Mouse (Mus musculus) forebrain, embryonic 14.5 days (tissue): ENCODE measurements around the gene Bcas3. TPM values are rescaled to one million over a fixed set of nuclear protein-coding genes. Genes with fewer than 3 reads are reported as not detected.

ENCODE experiments used
- ATAC-seq: fragments of 200-750 bp; cut with Nextera tagmentation; 2 replicates; pipeline ENCODE4 v1.8.0; 2017; ENCODE audit warnings: mild to moderate bottlenecking, moderate library complexity
- DNase-seq: peaks from one replicate; pipeline ENCODE4 v3.0.0-alpha.2; 2015; ENCODE audit warnings: low spot score
- H3K27ac ChIP-seq: fragments of 300-500 bp; sonication (generic); 2 replicates; pipeline ENCODE4 v1.5.1; 2014; ENCODE audit warnings: low read depth, mild to moderate bottlenecking, control low read depth, low read length, moderate library complexity
- H3K27me3 ChIP-seq: fragments of 300-500 bp; sonication (generic); replicated peaks from 2 replicates; pipeline ENCODE4 v1.6.1; 2014; ENCODE audit warnings: low read length, control low read depth, mixed read lengths; ENCODE audit not compliant: control insufficient read depth, insufficient read depth
- H3K36me3 ChIP-seq: fragments of 300-500 bp; sonication (generic); 2 replicates; pipeline ENCODE4 v1.6.1; 2014; ENCODE audit warnings: low read length, control low read depth; ENCODE audit not compliant: control insufficient read depth, insufficient read depth
- H3K4me1 ChIP-seq: fragments of 300-500 bp; sonication (generic); 2 replicates; pipeline ENCODE4 v1.6.1; 2014; ENCODE audit warnings: antibody characterized with exemption, low read length, control low read depth; ENCODE audit not compliant: control insufficient read depth, insufficient read depth
- H3K4me2 ChIP-seq: fragments of 300-500 bp; sonication (generic); 2 replicates; pipeline ENCODE4 v1.6.1; 2014; ENCODE audit warnings: mild to moderate bottlenecking, control low read depth, low read length
- H3K4me3 ChIP-seq: fragments of 300-500 bp; sonication (generic); 2 replicates; pipeline ENCODE4 v1.5.1; 2014; ENCODE audit warnings: low read depth, low read length, control low read depth
- H3K9ac ChIP-seq: fragments of 300-500 bp; sonication (generic); 2 replicates; pipeline ENCODE4 v1.6.1; 2014; ENCODE audit warnings: mild to moderate bottlenecking, low read length, control low read depth, moderate library complexity
- H3K9me3 ChIP-seq: fragments of 300-500 bp; sonication (generic); replicated peaks from 2 replicates; pipeline ENCODE4 v1.6.1; 2016; ENCODE audit warnings: low read length, control low read depth, mixed read lengths; ENCODE audit not compliant: control insufficient read depth
- WGBS: fragments of 180-500 bp; shearing (Covaris S2); extraction: QIAGEN DNeasy Blood & Tissue Kit; methylation state at CpG from one replicate; pipeline ENCODE4 v1.1.7; 2014; 5-methylcytosine and 5-hydroxymethylcytosine counted together
- polyA plus RNA-seq: library from polyadenylated mRNA; unstranded; fragments of >200 nt; fragmentation: Nextera tagmentation; extraction: Ambion mirVana; gene quantifications from 2 replicates; pipeline ENCODE4 v1.2.1, GENCODE M21; 2014

Bcas3 gene
- polyA plus RNA-seq, 1 experiment from 2014 or later, result 27.5 TPM

GRCm38 (mm10) chr11:85838424-85839257 lies 485.7 kb downstream of the Bcas3 start:
- DNase-seq (no peak), ATAC-seq (no peak)
- H3K9ac ChIP-seq, result no peak overlapping the region
- no peaks in the 10 kb centered on the region for H3K9me3 ChIP-seq
- no peak overlapping the region for H3K27ac ChIP-seq
- 3% methylated on average over 20 of the region's 20 CpGs for WGBS
- H3K4me3 ChIP-seq, result 0 out of 2 replicates have a peak overlapping the region, but pooled peaks have one; percentile 10
- peaks cover 95% of the 10 kb centered on the region for H3K27me3 ChIP-seq
- H3K4me2 ChIP-seq, result no peak overlapping the region
- H3K4me1 ChIP-seq, result peaks cover 9% of the 10 kb centered on the region
- no peaks in the 10 kb centered on the region for H3K36me3 ChIP-seq

- no peak for ATAC-seq
These were observed 486.5 kb downstream of the Bcas3 start for GRCm38 (mm10) chr11:85839258-85840030.

GRCm38 (mm10) chr11:85840031-85840802 lies 487.2 kb downstream of the Bcas3 start:
- H3K4me3 ChIP-seq, result peak overlapping the region; percentile 4; the same call in 1 of the 2 replicates
- ATAC-seq, result no peak
- peak overlapping the region; percentile 15; the same call in 1 of the 2 replicates for H3K4me2 ChIP-seq
- H3K36me3 ChIP-seq, result no peaks in the 10 kb centered on the region
- H3K4me1 ChIP-seq, result peaks cover 11% of the 10 kb centered on the region
- H3K27me3 ChIP-seq, result peaks cover 87% of the 10 kb centered on the region
- no peak overlapping the region for H3K9ac ChIP-seq
- no peak overlapping the region for H3K27ac ChIP-seq
- H3K9me3 ChIP-seq, result no peaks in the 10 kb centered on the region
- WGBS, result 3% methylated on average over 27 of the region's 27 CpGs
- peak; percentile 37 for DNase-seq

More at GRCm38 (mm10) chr11:85839258-85840030, 486.5 kb downstream of the Bcas3 start:
- Histone ChIP-seq H3K9me3 (no peaks in the 10 kb centered on the region), H3K4me3 (no peak overlapping the region), H3K36me3 (no peaks in the 10 kb centered on the region), H3K4me2 (no peak overlapping the region), H3K9ac (no peak overlapping the region), H3K27me3 (peaks cover 89% of the 10 kb centered on the region), H3K27ac (no peak overlapping the region), H3K4me1 (peaks cover 11% of the 10 kb centered on the region)
- no peak for DNase-seq
- 4% methylated on average over 7 of the region's 7 CpGs for WGBS

- WGBS, result 4% methylated on average over 21 of the region's 21 CpGs
- no peak overlapping the region for H3K27ac ChIP-seq
- peaks cover 87% of the 10 kb centered on the region for H3K27me3 ChIP-seq
- DNase-seq (no peak), ATAC-seq (no peak)
- H3K9ac ChIP-seq, result no peak overlapping the region
- peaks cover 11% of the 10 kb centered on the region for H3K4me1 ChIP-seq
- H3K9me3 ChIP-seq, result no peaks in the 10 kb centered on the region
- peak overlapping the region; percentile 15; the same call in 1 of the 2 replicates for H3K4me2 ChIP-seq
- no peaks in the 10 kb centered on the region for H3K36me3 ChIP-seq
- peak overlapping the region; percentile 4; the same call in 1 of the 2 replicates for H3K4me3 ChIP-seq
These were observed 487.8 kb downstream of the Bcas3 start for GRCm38 (mm10) chr11:85840803-85841145.

GRCm38 (mm10) chr11:85841211-85841681 lies 488.3 kb downstream of the Bcas3 start:
- Histone ChIP-seq H3K9me3 (no peaks in the 10 kb centered on the region), H3K4me2 (peak overlapping the region; percentile 61; the same call in 1 of the 2 replicates), H3K27me3 (peaks cover 87% of the 10 kb centered on the region), H3K9ac (no peak overlapping the region), H3K4me1 (peaks cover 11% of the 10 kb centered on the region), H3K36me3 (no peaks in the 10 kb centered on the region), H3K27ac (no peak overlapping the region), H3K4me3 (no peak overlapping the region)
- 6% methylated on average over 8 of the region's 8 CpGs for WGBS
- peak; percentile 49 for DNase-seq
- ATAC-seq, result no peak

GRCm38 (mm10) chr11:85841980-85842379 lies 489.0 kb downstream of the Bcas3 start:
- H3K4me2 ChIP-seq, result peak overlapping the region; percentile 61
- peaks cover 11% of the 10 kb centered on the region for H3K4me1 ChIP-seq
- ATAC-seq (peak; percentile 64), DNase-seq (peak; percentile 78)
- under 1% methylated on average over 32 of the region's 32 CpGs for WGBS
- H3K9me3 ChIP-seq, result no peaks in the 10 kb centered on the region
- no peak overlapping the region for H3K27ac ChIP-seq
- 0 out of 2 replicates have a peak overlapping the region, but pooled peaks have one; percentile 40 for H3K9ac ChIP-seq
- H3K4me3 ChIP-seq, result peak overlapping the region; percentile 22
- H3K36me3 ChIP-seq, result no peaks in the 10 kb centered on the region
- H3K27me3 ChIP-seq, result peaks cover 87% of the 10 kb centered on the region

- Histone ChIP-seq H3K4me3 (peak overlapping the region; percentile 33), H3K36me3 (no peaks in the 10 kb centered on the region), H3K27ac (no peak overlapping the region), H3K9ac (peak overlapping the region; percentile 17; the same call in 1 of the 2 replicates), H3K4me1 (peaks cover 11% of the 10 kb centered on the region), H3K4me2 (peak overlapping the region; percentile 79), H3K27me3 (peaks cover 84% of the 10 kb centered on the region), H3K9me3 (no peaks in the 10 kb centered on the region)
- ATAC-seq, result no peak
- 3% methylated on average over 24 of the region's 24 CpGs for WGBS
- no peak for DNase-seq
These were observed 489.8 kb downstream of the Bcas3 start for GRCm38 (mm10) chr11:85842596-85843346.

- WGBS, result under 1% methylated on average over 18 of the region's 18 CpGs
- no peaks in the 10 kb centered on the region for H3K36me3 ChIP-seq
- peak overlapping the region; percentile 33 for H3K4me3 ChIP-seq
- H3K27ac ChIP-seq, result no peak overlapping the region
- ATAC-seq (peak; percentile 52), DNase-seq (peak; percentile 77)
- H3K9me3 ChIP-seq, result no peaks in the 10 kb centered on the region
- peaks cover 11% of the 10 kb centered on the region for H3K4me1 ChIP-seq
- peak overlapping the region; percentile 17; the same call in 1 of the 2 replicates for H3K9ac ChIP-seq
- H3K4me2 ChIP-seq, result peak overlapping the region; percentile 79
- H3K27me3 ChIP-seq, result peaks cover 82% of the 10 kb centered on the region
These were observed 490.4 kb downstream of the Bcas3 start for GRCm38 (mm10) chr11:85843347-85843692.
